Mouse (Mus musculus) lung, embryonic 14.5 days (tissue): ENCODE measurements at regions not wholly inside any gene's neighbourhood (a gene's known extent, or its start where the extent isn't known, plus 50 kb on each side); places are given as distances from the start of the nearest gene placed in this dataset.
A peak's percentile ranks its signal among the peaks of the same experiment; 100 is the strongest.

Experiments used
- ATAC-seq: fragments of 200-750 bp; cut with Nextera tagmentation; 2 replicates; pipeline ENCODE4 v1.8.0; 2017; ENCODE audit warnings: mild to moderate bottlenecking, moderate TSS enrichment, moderate library complexity; ENCODE audit not compliant: insufficient read depth
- DNase-seq: peaks from one replicate; pipeline ENCODE4 v3.0.0-alpha.2; 2015
- H3K27ac ChIP-seq: fragments of 300-500 bp; sonication (generic); 2 replicates; pipeline ENCODE4 v1.5.1; 2014; ENCODE audit warnings: low read depth, mild to moderate bottlenecking, moderate library complexity
- H3K27me3 ChIP-seq: fragments of 300-500 bp; sonication (generic); 2 replicates; pipeline ENCODE4 v1.6.1; 2014; ENCODE audit warnings: low read length, control low read depth; ENCODE audit not compliant: insufficient read depth
- H3K36me3 ChIP-seq: fragments of 300-500 bp; sonication (generic); 2 replicates; pipeline ENCODE4 v1.6.1; 2014; ENCODE audit warnings: control low read depth; ENCODE audit not compliant: insufficient read depth
- H3K4me1 ChIP-seq: fragments of 300-500 bp; sonication (generic); 2 replicates; pipeline ENCODE4 v1.6.1; 2014; ENCODE audit warnings: antibody characterized with exemption, control low read depth; ENCODE audit not compliant: insufficient read depth
- H3K4me2 ChIP-seq: fragments of 300-500 bp; sonication (generic); 2 replicates; pipeline ENCODE4 v1.6.1; 2014; ENCODE audit warnings: mild to moderate bottlenecking
- H3K4me3 ChIP-seq: fragments of 300-500 bp; sonication (generic); 2 replicates; pipeline ENCODE4 v1.5.1; 2014; ENCODE audit warnings: low read depth, low read length
- H3K9ac ChIP-seq: fragments of 300-500 bp; sonication (generic); 2 replicates; pipeline ENCODE4 v1.6.1; 2014
- H3K9me3 ChIP-seq: fragments of 300-500 bp; sonication (generic); 2 replicates; pipeline ENCODE4 v1.6.1; 2016; ENCODE audit warnings: low read depth, low read length, control low read depth
- CTCF ChIP-seq: IDR thresholded peaks from 2 replicates; pipeline ENCODE4 v1.5.1; 2016; ENCODE audit warnings: antibody characterized with exemption, low read depth
- WGBS: fragments of 180-500 bp; shearing (Covaris S2); extraction: QIAGEN DNeasy Blood & Tissue Kit; methylation state at CpG from one replicate; pipeline ENCODE4 v1.1.7; 2014; 5-methylcytosine and 5-hydroxymethylcytosine counted together

- H3K27me3 ChIP-seq = no peaks in the 10 kb centered on the region
- no peak overlapping the region for H3K27ac ChIP-seq
- DNase-seq (no peak), ATAC-seq (no peak)
- no peak for TF ChIP-seq CTCF
- H3K9ac ChIP-seq = no peak overlapping the region
- H3K36me3 ChIP-seq = no peaks in the 10 kb centered on the region
- 89% methylated on average over 3 of the region's 3 CpGs for WGBS
- no peaks in the 10 kb centered on the region for H3K4me1 ChIP-seq
- H3K4me3 ChIP-seq = no peak overlapping the region
- H3K4me2 ChIP-seq = no peak overlapping the region
- no peaks in the 10 kb centered on the region for H3K9me3 ChIP-seq
Measured at GRCm38 (mm10) chr7:114912109-114912508, 168.6 kb downstream of the Insc start.

GRCm38 (mm10) chr7:114922155-114922554, 178.7 kb downstream of the Insc start:
- 8% methylated on average over 3 of the region's 3 CpGs for WGBS
- peak; percentile 92 for ATAC-seq
- H3K4me1 ChIP-seq = no peaks in the 10 kb centered on the region

GRCm38 (mm10) chr7:114933861-114934260, 190.4 kb downstream of the Insc start:
- Histone ChIP-seq H3K4me2 (no peak overlapping the region), H3K27ac (no peak overlapping the region), H3K9ac (no peak overlapping the region), H3K27me3 (no peaks in the 10 kb centered on the region), H3K9me3 (no peaks in the 10 kb centered on the region), H3K4me1 (no peaks in the 10 kb centered on the region), H3K4me3 (no peak overlapping the region), H3K36me3 (no peaks in the 10 kb centered on the region)
- no peak for DNase-seq
- 91% methylated on average over 8 of the region's 8 CpGs for WGBS
- no peak for ATAC-seq
- no peak for TF ChIP-seq CTCF

More at GRCm38 (mm10) chr7:114922155-114922554, 178.7 kb downstream of the Insc start:
- H3K9me3 ChIP-seq = no peaks in the 10 kb centered on the region
- H3K27me3 ChIP-seq = no peaks in the 10 kb centered on the region
- H3K36me3 ChIP-seq = no peaks in the 10 kb centered on the region
- H3K9ac ChIP-seq = no peak overlapping the region
- H3K4me3 ChIP-seq = no peak overlapping the region
- no peak overlapping the region for H3K27ac ChIP-seq
- TF ChIP-seq CTCF = peak; percentile 92
- peak; percentile 91 for DNase-seq
- H3K4me2 ChIP-seq = no peak overlapping the region

- no peaks in the 10 kb centered on the region for H3K4me1 ChIP-seq
- no peak for ATAC-seq
- TF ChIP-seq CTCF = no peak
- no peak overlapping the region for H3K4me3 ChIP-seq
- no peak overlapping the region for H3K4me2 ChIP-seq
- H3K36me3 ChIP-seq = no peaks in the 10 kb centered on the region
- no peak for DNase-seq
- H3K9me3 ChIP-seq = no peaks in the 10 kb centered on the region
- H3K27me3 ChIP-seq = no peaks in the 10 kb centered on the region
- no peak overlapping the region for H3K9ac ChIP-seq
- H3K27ac ChIP-seq = no peak overlapping the region
Measured at GRCm38 (mm10) chr7:114950759-114951158, 207.3 kb downstream of the Insc start.

GRCm38 (mm10) chr7:114963206-114963605, 219.7 kb downstream of the Insc start:
- TF ChIP-seq CTCF = no peak
- Histone ChIP-seq H3K27ac (no peak overlapping the region), H3K4me3 (no peak overlapping the region), H3K9me3 (no peaks in the 10 kb centered on the region), H3K9ac (no peak overlapping the region), H3K36me3 (no peaks in the 10 kb centered on the region), H3K4me1 (no peaks in the 10 kb centered on the region), H3K4me2 (no peak overlapping the region), H3K27me3 (no peaks in the 10 kb centered on the region)
- ATAC-seq (no peak), DNase-seq (no peak)
- WGBS = 54% methylated on average over 5 of the region's 5 CpGs

GRCm38 (mm10) chr7:114965923-114966322, 222.4 kb downstream of the Insc start:
- Histone ChIP-seq H3K27me3 (no peaks in the 10 kb centered on the region), H3K4me1 (no peaks in the 10 kb centered on the region), H3K4me3 (no peak overlapping the region), H3K9ac (no peak overlapping the region), H3K36me3 (no peaks in the 10 kb centered on the region), H3K27ac (no peak overlapping the region), H3K9me3 (no peaks in the 10 kb centered on the region), H3K4me2 (no peak overlapping the region)
- 45% methylated on average over 2 of the region's 2 CpGs for WGBS
- DNase-seq = no peak
- ATAC-seq = no peak
- no peak for TF ChIP-seq CTCF

GRCm38 (mm10) chr7:114986481-114986880, 243.0 kb downstream of the Insc start:
- H3K9ac ChIP-seq = no peak overlapping the region
- no peaks in the 10 kb centered on the region for H3K9me3 ChIP-seq
- WGBS = 52% methylated on average over 2 of the region's 2 CpGs
- no peaks in the 10 kb centered on the region for H3K27me3 ChIP-seq
- no peak overlapping the region for H3K27ac ChIP-seq
- H3K4me3 ChIP-seq = no peak overlapping the region
- H3K4me2 ChIP-seq = no peak overlapping the region
- ATAC-seq = no peak
- no peak for DNase-seq
- H3K36me3 ChIP-seq = no peaks in the 10 kb centered on the region
- TF ChIP-seq CTCF = no peak
- H3K4me1 ChIP-seq = no peaks in the 10 kb centered on the region

GRCm38 (mm10) chr7:114991255-114991654, 247.8 kb downstream of the Insc start:
- Histone ChIP-seq H3K9ac (no peak overlapping the region), H3K36me3 (no peaks in the 10 kb centered on the region), H3K27me3 (no peaks in the 10 kb centered on the region), H3K27ac (peak overlapping the region; percentile 19; the same call in 1 of the 2 replicates), H3K9me3 (no peaks in the 10 kb centered on the region), H3K4me2 (no peak overlapping the region), H3K4me1 (no peaks in the 10 kb centered on the region; the same call in 1 of the 2 replicates), H3K4me3 (no peak overlapping the region)
- peak; percentile 38 for DNase-seq
- TF ChIP-seq CTCF = no peak
- ATAC-seq = peak; percentile 41; the same call in 1 of the 2 replicates
- 57% methylated on average over 5 of the region's 5 CpGs for WGBS
